Mouse (Mus musculus) liver (tissue): ENCODE measurements at regions not wholly inside any gene's neighbourhood (a gene's known extent, or its start where the extent isn't known, plus 50 kb on each side); places are given as distances from the start of the nearest gene placed in this dataset.

Experiments used
- DNase-seq: peaks from one replicate; pipeline ENCODE4 v3.0.0-alpha.2; 2020; ENCODE audit warnings: mixed read lengths

DNA sequence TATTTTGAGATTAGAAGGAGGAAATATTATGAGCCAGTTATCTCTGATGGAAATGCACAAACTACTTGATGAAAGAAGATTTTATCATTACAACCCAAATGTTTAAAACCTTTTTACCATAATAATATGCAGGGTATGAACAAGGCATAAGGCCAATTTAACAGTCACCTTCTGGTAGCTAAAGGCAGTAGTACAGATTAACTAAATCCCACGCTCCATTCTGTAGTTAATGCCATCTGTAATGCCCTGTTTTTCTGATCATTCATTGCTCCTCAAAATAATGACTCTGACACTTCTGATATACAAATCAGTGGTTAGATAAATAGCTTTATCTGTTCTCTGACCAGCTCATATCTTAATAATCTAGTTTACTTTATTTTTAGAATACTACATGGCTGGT is 987.8 kb downstream of the Pcdh7 start:
- no peak for DNase-seq

DNA sequence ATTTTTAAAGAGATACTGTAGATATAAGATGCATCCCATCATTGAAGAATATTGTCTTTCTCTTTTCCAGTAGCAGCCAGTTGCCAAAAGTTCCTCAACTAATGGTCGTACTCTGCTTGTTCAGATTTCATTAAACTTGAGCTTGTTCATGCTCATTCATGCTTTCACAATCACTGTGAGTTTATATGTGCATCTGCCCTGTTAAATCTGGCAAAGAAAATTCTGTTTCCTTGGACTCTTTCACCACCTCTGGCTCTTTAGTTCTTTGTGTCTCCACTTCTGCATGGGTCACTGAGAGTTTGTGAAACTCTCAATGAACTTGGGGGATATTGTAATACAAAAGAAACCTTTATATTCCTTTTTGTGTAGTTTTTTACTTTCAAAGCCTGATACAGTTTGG is 994.6 kb downstream of the Pcdh7 start:
- DNase-seq, result no peak

DNA sequence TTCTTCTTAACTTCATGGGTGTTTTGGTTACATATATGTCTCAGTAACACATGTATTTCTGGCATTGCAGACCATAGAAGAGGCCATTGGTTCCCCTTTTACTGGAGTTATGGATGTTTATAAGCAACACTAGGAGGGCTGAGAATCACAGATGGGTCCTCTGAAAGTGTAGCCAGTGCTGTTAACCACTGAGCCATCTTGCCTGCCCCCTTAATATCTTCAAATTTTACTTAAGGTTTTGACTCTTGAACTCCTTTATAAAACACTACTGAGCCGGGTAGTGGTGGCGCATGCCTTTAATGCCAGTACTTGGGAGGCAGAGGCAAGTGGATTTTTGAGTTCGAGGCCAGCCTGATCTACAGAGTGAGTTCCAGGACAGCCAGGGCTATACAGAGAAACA is 1015.6 kb downstream of the Pcdh7 start:
- no peak for DNase-seq

DNA sequence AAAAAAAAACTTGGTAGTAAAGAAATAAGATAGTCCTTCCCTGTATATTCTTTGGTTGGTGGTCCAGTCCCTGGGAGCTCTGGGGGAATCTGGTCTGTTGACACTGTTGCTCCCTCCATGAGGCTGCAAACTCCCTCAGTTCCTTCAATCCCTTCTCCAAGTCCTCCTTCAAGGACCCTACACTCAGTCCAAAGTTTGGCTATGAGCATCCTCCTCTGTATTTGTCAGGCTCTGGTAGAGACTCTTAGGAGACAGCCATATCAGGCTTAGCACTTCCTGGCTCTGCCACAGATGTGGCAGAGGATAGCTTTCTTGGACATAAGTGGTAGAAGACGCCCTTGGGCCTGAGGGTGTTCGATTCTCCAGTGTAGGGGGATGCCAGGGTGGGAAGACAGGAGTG is 1016.2 kb downstream of the Pcdh7 start:
- no peak for DNase-seq

DNA sequence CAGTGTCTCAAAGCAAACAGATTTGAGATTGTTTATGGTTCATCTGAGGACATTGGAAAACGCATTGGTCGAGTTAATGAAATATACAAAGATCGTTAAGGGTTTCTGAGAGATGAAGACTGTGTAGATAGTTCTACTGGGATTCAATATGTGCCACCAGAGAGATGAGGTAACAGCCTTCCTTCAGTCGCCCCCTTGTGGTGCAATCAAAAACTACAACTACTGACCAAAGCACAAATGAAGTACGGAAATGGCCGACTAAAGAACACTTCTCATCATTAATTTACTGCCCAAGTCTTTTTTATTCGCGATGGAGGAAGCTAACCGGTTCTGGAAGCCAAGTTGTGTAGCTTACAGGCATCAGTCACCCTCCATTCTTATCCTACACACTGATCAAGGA is 1018.8 kb downstream of the Pcdh7 start:
- peak; percentile 13 for DNase-seq

DNA sequence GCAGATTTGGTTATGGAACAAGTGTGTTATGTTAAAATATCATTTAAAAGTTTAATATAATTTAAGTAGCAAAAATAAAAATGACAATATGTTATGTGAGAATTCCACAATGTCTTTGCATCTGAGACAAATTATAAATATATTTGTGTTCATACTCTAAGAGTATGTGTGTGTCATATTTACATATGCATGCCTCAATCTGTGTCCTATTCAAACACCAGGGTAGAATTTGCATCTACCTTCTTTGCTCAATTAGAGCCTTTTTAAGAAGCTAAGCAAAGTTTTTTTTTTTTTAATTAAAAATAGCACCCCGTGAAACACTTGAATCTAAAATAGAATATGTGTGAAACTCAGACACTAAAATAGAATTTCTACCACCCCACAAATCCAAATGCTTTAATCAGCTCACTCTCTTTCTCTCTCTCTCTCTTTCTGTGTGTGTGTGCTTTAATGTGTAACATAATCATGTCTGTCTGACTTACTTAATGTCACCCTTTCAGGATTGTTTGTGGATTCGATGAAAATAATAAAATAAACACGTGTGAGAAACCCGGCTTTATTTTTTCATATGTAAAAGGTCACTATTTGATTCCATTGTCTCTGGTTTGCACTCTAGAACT is 1019.6 kb downstream of the Pcdh7 start:
- no peak for DNase-seq

DNA sequence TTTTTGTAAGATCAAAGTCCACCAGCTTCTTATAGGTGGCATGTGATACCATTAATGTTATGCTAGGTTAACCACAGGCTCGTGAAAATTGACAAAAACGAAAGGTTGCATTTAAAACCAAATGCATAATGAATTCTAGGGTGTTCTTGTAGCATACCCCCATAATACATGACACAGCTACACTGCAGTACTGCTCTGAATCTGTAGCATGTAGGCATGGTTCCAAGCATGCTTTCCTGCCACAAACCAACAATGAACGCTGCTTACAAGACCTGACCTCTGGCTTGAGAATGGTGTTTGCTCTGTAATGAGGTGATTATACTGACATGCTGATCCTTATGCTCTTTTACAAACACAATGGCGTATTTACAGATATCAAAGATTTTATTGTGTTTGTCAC is 1020.3 kb downstream of the Pcdh7 start:
- DNase-seq, result no peak

DNA sequence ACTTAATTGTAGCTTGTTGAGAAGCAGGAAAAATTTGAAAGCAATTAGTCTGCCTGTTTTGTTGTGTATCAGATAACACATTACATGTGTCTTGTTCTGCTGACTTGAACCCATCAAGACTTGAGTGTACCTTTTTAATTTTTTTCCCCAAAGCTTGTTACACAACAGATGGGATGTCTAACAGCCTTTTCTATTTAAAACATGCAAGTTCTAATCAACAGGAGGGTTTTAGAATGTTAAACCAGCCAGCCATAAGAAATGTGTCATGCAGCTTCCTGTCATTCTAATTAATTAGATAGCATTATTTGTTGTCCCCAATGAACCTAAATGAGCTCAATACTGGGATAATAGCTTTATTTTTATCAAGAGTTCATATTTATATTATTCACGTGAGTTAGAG is 1023.0 kb downstream of the Pcdh7 start:
- DNase-seq, result no peak

DNA sequence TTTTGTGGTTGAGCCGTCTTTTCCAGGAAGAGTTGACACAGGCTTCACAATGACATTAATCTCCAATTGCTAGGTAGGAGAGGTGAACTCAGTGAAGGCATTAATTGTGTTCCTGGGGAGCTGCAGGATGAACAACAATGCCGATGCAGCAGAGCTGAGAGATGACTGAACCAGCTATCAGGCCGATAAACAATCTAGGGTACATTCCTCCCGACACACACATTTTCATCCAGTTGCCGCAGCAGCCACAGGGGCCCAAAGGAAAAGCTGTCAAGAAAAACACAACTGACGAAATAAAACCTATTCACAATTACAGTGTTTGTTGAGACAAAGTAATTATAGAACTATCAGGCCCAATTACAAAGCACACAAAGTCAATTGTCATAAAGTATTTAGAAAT is 1029.9 kb downstream of the Pcdh7 start:
- no peak for DNase-seq

DNA sequence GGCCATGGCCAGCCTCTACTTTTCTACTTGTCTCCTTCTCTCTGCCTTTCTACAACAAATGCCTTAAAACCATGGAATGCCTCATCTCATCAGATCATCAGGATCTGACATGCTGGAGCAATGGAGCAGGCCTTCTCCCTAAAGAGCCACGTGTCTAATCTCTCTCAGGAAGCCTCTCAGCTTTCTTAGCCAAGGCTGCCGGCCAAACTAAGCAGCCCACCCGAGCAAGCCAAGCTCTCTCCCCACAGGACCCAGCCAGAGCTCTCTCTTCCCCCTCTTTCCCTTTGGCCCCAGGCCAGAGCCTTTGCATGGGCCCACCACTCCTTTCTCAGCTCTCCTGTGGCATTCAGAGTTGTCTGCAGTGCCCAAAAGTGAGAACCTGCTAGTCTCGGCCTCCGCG is 1034.0 kb downstream of the Pcdh7 start:
- DNase-seq, result no peak
